Mouse (Mus musculus) bone marrow macrophage, adult 2 months (primary cell): Measurements from ENCODE around the gene Gm21958.

Experiments
- CTCF ChIP-seq: IDR thresholded peaks from 2 replicates; pipeline ENCODE4 v1.5.1; 2012; ENCODE audit warnings: low read depth, mild to moderate bottlenecking, low read length, moderate library complexity
- POLR2A ChIP-seq: IDR thresholded peaks from 2 replicates; pipeline ENCODE4 v1.6.1; 2012; ENCODE audit warnings: mild to moderate bottlenecking, low read depth, low read length, borderline replicate concordance

DNA sequence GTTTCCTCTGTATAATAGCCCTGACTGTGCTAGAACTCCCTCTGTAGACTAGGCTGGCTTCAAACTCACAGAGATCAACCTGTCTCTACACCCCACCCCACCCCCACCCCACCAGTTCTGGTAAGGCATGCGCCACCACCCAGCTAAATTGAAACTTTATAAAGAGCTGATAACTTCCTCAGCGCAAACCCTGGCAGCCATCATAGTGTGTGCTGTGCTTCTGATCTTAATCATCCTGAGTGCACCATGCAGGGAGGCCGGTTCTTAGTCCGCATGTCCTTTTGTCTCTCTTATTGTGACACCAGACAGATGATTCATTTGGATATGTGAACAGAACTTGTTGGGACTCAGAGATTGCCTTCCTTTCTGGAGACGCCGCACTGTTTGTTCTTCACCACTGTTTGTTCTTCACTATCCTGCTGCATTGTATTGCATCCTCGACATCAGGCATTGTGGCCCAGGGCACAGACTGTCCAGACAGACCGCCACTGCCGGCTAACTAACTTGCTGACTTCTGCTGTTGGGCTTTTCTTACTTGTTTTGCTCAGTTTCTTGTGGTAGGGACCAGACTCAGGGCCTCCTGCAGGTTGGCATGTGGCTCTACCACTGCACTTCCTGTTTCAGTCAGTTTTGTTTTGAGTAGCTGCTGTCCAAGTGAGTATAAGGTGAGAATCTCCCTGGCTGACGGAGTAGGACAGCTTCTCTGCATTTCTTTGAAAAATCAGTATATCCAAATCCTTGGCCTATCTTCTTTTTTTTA lies 9.8 kb upstream of the Gm21958 start:
- TF ChIP-seq CTCF (no peak), POLR2A (no peak)
